Mouse (Mus musculus): ENCODE data around the gene Vwa3b.

- TF ChIP-seq POLR2A (IDR thresholded peaks at IDR 0.05; ENCODE audit: low read depth, low read length) (no peak), CTCF (IDR thresholded peaks at IDR 0.05; ENCODE audit: extremely low read depth, insufficient read length, insufficient replicate concordance, low read depth, low read length) (no peak)
Measured at GRCm38 (mm10) chr1:37025962-37026686, at the start of gene Vwa3b.
